Mouse (Mus musculus): ENCODE measurements around the gene Brpf3.

- TF ChIP-seq POLR2A (IDR thresholded peaks at IDR 0.05; ENCODE audit: borderline replicate concordance, extremely low read depth, insufficient read depth, insufficient read length, poor library complexity, severe bottlenecking), result no peak
- no peak for TF ChIP-seq CTCF (IDR thresholded peaks at IDR 0.05; ENCODE audit: borderline replicate concordance, extremely low read depth, insufficient read depth, insufficient read length)
Observed at GRCm38 (mm10) chr17:28823749-28824148, 22.9 kb downstream of the Brpf3 start.

Data from brain, embryonic 14.5 days (tissue).